Mouse (Mus musculus) gastrocnemius, adult 18-20 months (tissue): ENCODE measurements around the gene Ttc28. TPM values are rescaled to one million over a fixed set of nuclear protein-coding genes. Genes with fewer than 3 reads are reported as not detected.
"Not testable (repeated sequence)": the region's sequence is repeated elsewhere in the genome, so short reads cannot be mapped to it uniquely, and the experiment has no call there.

Experiments used
- DNase-seq: peaks from one replicate; pipeline ENCODE4 v3.0.0; 2021; ENCODE audit warnings: low spot score
- total RNA-seq, 2 experiments: library from RNA; stranded (reverse); gene quantifications; 2 replicates each; pipeline ENCODE4 v1.2.3; 2021

The Ttc28 gene
- total RNA-seq, 2 experiments from 2014 or later, result 12.3 to 13.2 TPM

- no peak for DNase-seq
These were observed 353.6 kb downstream of the Ttc28 start for GRCm38 (mm10) chr5:111233022-111233709.

GRCm38 (mm10) chr5:111235131-111235530, 355.5 kb downstream of the Ttc28 start:
- DNase-seq, result peak; percentile 62

GRCm38 (mm10) chr5:111237176-111237636, 357.6 kb downstream of the Ttc28 start:
- no peak for DNase-seq

- no peak for DNase-seq
These were observed 359.6 kb downstream of the Ttc28 start for GRCm38 (mm10) chr5:111239223-111239622.

GRCm38 (mm10) chr5:111243447-111244040, 363.9 kb downstream of the Ttc28 start:
- DNase-seq, result no peak

- no peak for DNase-seq
These were observed 364.5 kb downstream of the Ttc28 start for GRCm38 (mm10) chr5:111244061-111244460.

- no peak for DNase-seq
These were observed 368.1 kb downstream of the Ttc28 start for GRCm38 (mm10) chr5:111247571-111248265.

GRCm38 (mm10) chr5:111252147-111252546, 372.5 kb downstream of the Ttc28 start:
- no peak for DNase-seq

GRCm38 (mm10) chr5:111254362-111254761, 374.8 kb downstream of the Ttc28 start:
- DNase-seq, result no peak

GRCm38 (mm10) chr5:111254781-111255180, 375.2 kb downstream of the Ttc28 start:
- DNase-seq, result no peak

- DNase-seq, result no peak
These were observed 376.6 kb downstream of the Ttc28 start for GRCm38 (mm10) chr5:111256181-111256580.

- peak; percentile 66 for DNase-seq
These were observed 377.5 kb downstream of the Ttc28 start for GRCm38 (mm10) chr5:111257127-111257526.

- DNase-seq, result not testable (repeated sequence)
These were observed 381.6 kb downstream of the Ttc28 start for GRCm38 (mm10) chr5:111261162-111261561.

- no peak for DNase-seq
These were observed 382.4 kb downstream of the Ttc28 start for GRCm38 (mm10) chr5:111261733-111262573.

- no peak for DNase-seq
These were observed 383.1 kb downstream of the Ttc28 start for GRCm38 (mm10) chr5:111262574-111263239.

GRCm38 (mm10) chr5:111263370-111263769, 383.8 kb downstream of the Ttc28 start:
- no peak for DNase-seq

GRCm38 (mm10) chr5:111264488-111264887, 384.9 kb downstream of the Ttc28 start:
- no peak for DNase-seq

- no peak for DNase-seq
These were observed 387.1 kb downstream of the Ttc28 start for GRCm38 (mm10) chr5:111266658-111267057.

GRCm38 (mm10) chr5:111267100-111267499, 387.5 kb downstream of the Ttc28 start:
- DNase-seq, result no peak

GRCm38 (mm10) chr5:111268852-111269251, 389.2 kb downstream of the Ttc28 start:
- DNase-seq, result no peak

GRCm38 (mm10) chr5:111269613-111270205, 390.1 kb downstream of the Ttc28 start:
- DNase-seq, result peak; percentile 78
